Mouse (Mus musculus): Measurements from ENCODE around the gene Prpf38b.

DNA sequence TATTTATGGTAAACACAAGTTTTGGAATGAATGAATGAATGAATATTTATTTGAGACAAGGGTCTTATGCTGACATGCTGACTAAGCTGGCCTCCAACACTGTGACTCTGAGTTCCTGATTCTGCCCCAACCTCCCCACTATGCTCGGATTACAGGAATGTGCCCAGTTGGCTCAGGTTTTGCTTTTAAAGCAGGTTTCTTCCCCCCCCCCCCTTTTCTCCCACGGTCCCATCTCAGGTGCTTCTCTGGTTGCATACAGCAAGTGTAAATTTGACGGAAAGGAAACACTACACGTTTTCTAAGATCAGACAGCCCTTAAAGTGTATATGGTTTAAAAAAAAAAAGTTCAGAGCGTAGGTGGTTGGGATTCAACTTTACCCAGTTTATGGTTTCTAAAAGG, 28.0 kb upstream of the Prpf38b start, which contains the start of gene Henmt1:
- TF ChIP-seq CTCF (IDR thresholded peaks at IDR 0.05; ENCODE audit: extremely low read depth, insufficient read length, insufficient replicate concordance, low read depth, low read length) = no peak
- TF ChIP-seq POLR2A (IDR thresholded peaks at IDR 0.05; ENCODE audit: low read depth, low read length) = no peak
